ENCODE assay signal across 20 mouse cellular contexts in the genomic region with DNA sequence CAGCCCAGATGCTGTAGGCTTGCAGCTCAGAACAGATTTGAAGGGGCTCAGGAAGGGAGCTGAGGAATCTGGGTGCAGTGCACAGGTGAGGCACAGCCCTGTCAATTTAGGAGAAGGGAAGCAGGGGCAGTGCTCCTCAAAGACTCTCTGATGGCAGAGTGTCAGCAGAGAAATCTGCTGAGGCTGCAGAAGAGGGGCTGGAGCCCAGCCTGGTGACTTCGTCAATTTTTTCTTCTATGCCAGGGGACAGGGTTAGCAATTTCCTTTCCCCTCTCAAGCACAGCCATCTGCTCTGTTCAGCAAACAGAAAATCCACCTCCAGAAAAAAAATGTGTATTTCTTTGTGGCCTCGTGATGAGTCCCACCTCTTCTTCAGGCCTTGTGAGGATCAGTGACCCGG.
DNase-seq lines count a peak whose midpoint lies in the region; ATAC-seq lines count a peak whose summit lies in the region.
"Had no signal": no experiment of that assay in that cellular context is flagged by ENCODE, and none has a peak within 500 bp of the region (broad histone marks: within the 10 kb centered on the region; RNA-seq: fewer than 3 reads in every experiment).

No protein-coding gene starts in this region.

- H3K4me3 ChIP-seq in hindbrain, embryonic 16.5 days (ENCODE audit: low read length) = no peak overlapping the region
- no peak overlapping the region for H3K4me3 ChIP-seq in hindbrain, embryonic 14.5 days (replicated peaks; ENCODE audit: low read length)
- H3K4me3 ChIP-seq: embryonic facial prominence, embryonic 13.5 days; forebrain, embryonic 12.5 days; heart, adult 2 months; heart, embryonic 15.5 days; hindbrain, embryonic 10.5 days; hindbrain, embryonic 15.5 days had no signal

- no peak for ATAC-seq in hindbrain, embryonic 16.5 days
- no peak for ATAC-seq in hindbrain, embryonic 14.5 days (ENCODE audit: low FRiP score)
- ATAC-seq: forebrain, embryonic 16.5 days; inflammation-experienced regulatory T-cells, adult 6 months had no signal

- H3K27me3 ChIP-seq in hindbrain, embryonic 16.5 days (replicated peaks; ENCODE audit: control insufficient read depth, insufficient read depth, low read length) = no peaks in the 10 kb centered on the region
- H3K27me3 ChIP-seq in hindbrain, embryonic 14.5 days (ENCODE audit: control insufficient read depth, insufficient read depth, low read length) = no peaks in the 10 kb centered on the region
- H3K27me3 ChIP-seq: CH12.LX; embryonic facial prominence, embryonic 13.5 days; forebrain, embryonic 12.5 days; heart, embryonic 15.5 days; hindbrain, embryonic 15.5 days had no signal

- H3K9ac ChIP-seq in hindbrain, embryonic 16.5 days (ENCODE audit: low read depth, low read length) = no peak overlapping the region
- H3K9ac ChIP-seq in hindbrain, embryonic 14.5 days = no peak overlapping the region
- H3K9ac ChIP-seq: embryonic facial prominence, embryonic 13.5 days; forebrain, embryonic 12.5 days; heart, embryonic 15.5 days; hindbrain, embryonic 15.5 days had no signal

- H3K4me1 ChIP-seq in hindbrain, embryonic 16.5 days (ENCODE audit: control insufficient read depth, insufficient read depth, low read depth, low read length) = no peaks in the 10 kb centered on the region
- no peaks in the 10 kb centered on the region for H3K4me1 ChIP-seq in hindbrain, embryonic 14.5 days (replicated peaks; ENCODE audit: control insufficient read depth, insufficient read depth, low read length)
- H3K4me1 ChIP-seq: embryonic facial prominence, embryonic 13.5 days; forebrain, embryonic 12.5 days; hindbrain, embryonic 15.5 days had no signal

- no peaks in the 10 kb centered on the region for H3K9me3 ChIP-seq in hindbrain, embryonic 16.5 days (ENCODE audit: control insufficient read depth, low read length)
- H3K9me3 ChIP-seq in hindbrain, embryonic 14.5 days (ENCODE audit: control insufficient read depth, low read length) = no peaks in the 10 kb centered on the region
- H3K9me3 ChIP-seq: embryonic facial prominence, embryonic 13.5 days; forebrain, embryonic 12.5 days; heart, embryonic 15.5 days; hindbrain, embryonic 15.5 days had no signal

- no peaks in the 10 kb centered on the region for H3K36me3 ChIP-seq in hindbrain, embryonic 16.5 days (ENCODE audit: control insufficient read depth, insufficient read depth, low read length)
- H3K36me3 ChIP-seq in hindbrain, embryonic 14.5 days (replicated peaks; ENCODE audit: control insufficient read depth, insufficient read depth) = no peaks in the 10 kb centered on the region
- H3K36me3 ChIP-seq: embryonic facial prominence, embryonic 13.5 days; forebrain, embryonic 12.5 days; heart, embryonic 15.5 days; hindbrain, embryonic 10.5 days; hindbrain, embryonic 15.5 days had no signal

- H3K4me2 ChIP-seq in hindbrain, embryonic 16.5 days (ENCODE audit: low read length) = no peak overlapping the region
- H3K4me2 ChIP-seq in hindbrain, embryonic 14.5 days (replicated peaks) = no peak overlapping the region
- H3K4me2 ChIP-seq: embryonic facial prominence, embryonic 13.5 days; forebrain, embryonic 12.5 days; heart, embryonic 11.5 days; heart, embryonic 15.5 days; hindbrain, embryonic 15.5 days had no signal

- no peak for DNase-seq in hindbrain, embryonic 14.5 days (ENCODE audit: low spot score)
- peak; percentile 58 to 61 for DNase-seq in cerebellum, adult 18-20 months
- peak; percentile 78 for DNase-seq in cerebellum, adult 9-11 months
- no peak for DNase-seq in retina, embryonic 14.5 days (ENCODE audit: low spot score)
- no peak for DNase-seq in retina, postnatal 1 day
- DNase-seq: adrenal gland, adult 2 months; adrenal gland, postnatal 25 days; gastrocnemius, postnatal 10 days; heart, adult 2 months; kidney, adult 11 months had no signal

- H3K27ac ChIP-seq in hindbrain, embryonic 16.5 days (ENCODE audit: low read depth, low read length) = 0 out of 2 replicates have a peak overlapping the region, but pooled peaks have one; percentile 17
- H3K27ac ChIP-seq in hindbrain, embryonic 14.5 days = no peak overlapping the region
- H3K27ac ChIP-seq: embryonic facial prominence, embryonic 13.5 days; forebrain, embryonic 12.5 days; heart, adult 2 months; heart, embryonic 15.5 days; hindbrain, embryonic 10.5 days; hindbrain, embryonic 15.5 days had no signal

- 69% methylated on average over 3 of the region's 3 CpGs for WGBS in hindbrain, embryonic 16.5 days
- 79% methylated on average over 3 of the region's 3 CpGs for WGBS in hindbrain, embryonic 14.5 days

Comparison
In these comparisons a context has a peak if more than half of its experiments do, and no peak if none do; other contexts are left out.
1. DNase-seq: peak in cerebellum, adult 18-20 months (2 of 2) and cerebellum, adult 9-11 months (single experiment); none in hindbrain, embryonic 14.5 days (single experiment), retina, embryonic 14.5 days (single experiment) and retina, postnatal 1 day (single experiment).